Mouse (Mus musculus) thymus, postnatal 36 days (tissue): ENCODE measurements around the gene Tlk2.

Experiments
- DNase-seq, 2 experiments: peaks; one replicate each; pipeline ENCODE4 v3.0.0; 2022; ENCODE audit warnings: mixed read lengths in 2 of 2

Gene Tlk2

GRCm38 (mm10) chr11:105315296-105315695 is 136.7 kb downstream of the Tlk2 start:
- no peak for DNase-seq

- DNase-seq: no peak
Measured at GRCm38 (mm10) chr11:105316121-105316520, 137.5 kb downstream of the Tlk2 start.

- no peak for DNase-seq
Measured at GRCm38 (mm10) chr11:105317769-105318168, 139.2 kb downstream of the Tlk2 start.

- no peak for DNase-seq
Measured at GRCm38 (mm10) chr11:105321090-105321489, 142.5 kb downstream of the Tlk2 start.

- no peak for DNase-seq
Measured at GRCm38 (mm10) chr11:105323530-105323929, 144.9 kb downstream of the Tlk2 start.

GRCm38 (mm10) chr11:105327101-105327500 is 148.5 kb downstream of the Tlk2 start:
- no peak for DNase-seq

- DNase-seq: no peak
Measured at GRCm38 (mm10) chr11:105329962-105330361, 151.4 kb downstream of the Tlk2 start.

- no peak for DNase-seq
Measured at GRCm38 (mm10) chr11:105331129-105331528, 152.5 kb downstream of the Tlk2 start.

GRCm38 (mm10) chr11:105331732-105332131 is 153.1 kb downstream of the Tlk2 start:
- no peak for DNase-seq

GRCm38 (mm10) chr11:105332468-105332867 is 153.9 kb downstream of the Tlk2 start:
- DNase-seq: peak in 1 of 2 experiments; percentile 12
